Mouse (Mus musculus) left cerebral cortex, postnatal 4 days (tissue): Measurements from ENCODE around the gene Lrig3. TPM values are rescaled to one million over a fixed set of nuclear protein-coding genes. Genes with fewer than 3 reads are reported as not detected.

Source experiments
- DNase-seq: peaks from one replicate; pipeline ENCODE4 v3.0.0-alpha.2; 2022
- intact Hi-C: fragments of 180-260 bp; cut with DNase I; formaldehyde crosslinking; loops from one replicate; pipeline ENCODE4 v1.15.1; 2025
- total RNA-seq, 2 experiments: library from RNA; stranded (reverse); gene quantifications; 2 replicates each; pipeline ENCODE4 v1.2.3; 2021

Lrig3 gene
- total RNA-seq, 2 experiments from 2014 or later, result 4.4 to 4.6 TPM

- DNase-seq, result no peak
- intact Hi-C loops, result no loop called here
Measured at GRCm38 (mm10) chr10:125961411-125962107, 4.4 kb upstream of the Lrig3 start.

- DNase-seq, result no peak
- intact Hi-C loops, result no loop called here
Measured at GRCm38 (mm10) chr10:125964709-125965108, 1.3 kb upstream of the Lrig3 start.

GRCm38 (mm10) chr10:125966481-125967251, 698 bp downstream of the Lrig3 start:
- intact Hi-C loops, result no loop called here
- DNase-seq, result peak; percentile 41

- intact Hi-C loops, result no loop called here
- DNase-seq, result peak; percentile 47
Measured at GRCm38 (mm10) chr10:125967436-125968160, 1.6 kb downstream of the Lrig3 start.

- intact Hi-C loops, result no loop called here
Measured at GRCm38 (mm10) chr10:125968191-125969132, 2.5 kb downstream of the Lrig3 start.

GRCm38 (mm10) chr10:125969133-125969490, 3.1 kb downstream of the Lrig3 start:
- DNase-seq, result no peak
- intact Hi-C loops, result no loop called here

More at GRCm38 (mm10) chr10:125968191-125969132, 2.5 kb downstream of the Lrig3 start:
- DNase-seq, result no peak

- intact Hi-C loops, result no loop called here
- no peak for DNase-seq
Measured at GRCm38 (mm10) chr10:125970031-125970430, 4.1 kb downstream of the Lrig3 start.

- DNase-seq, result no peak
- intact Hi-C loops, result no loop called here
Measured at GRCm38 (mm10) chr10:125970500-125970899, 4.5 kb downstream of the Lrig3 start.

- intact Hi-C loops, result no loop called here
- DNase-seq, result no peak
Measured at GRCm38 (mm10) chr10:125973726-125974125, 7.8 kb downstream of the Lrig3 start.

- intact Hi-C loops, result no loop called here
- no peak for DNase-seq
Measured at GRCm38 (mm10) chr10:125981938-125982337, 16.0 kb downstream of the Lrig3 start.

GRCm38 (mm10) chr10:125984473-125985035, 18.6 kb downstream of the Lrig3 start:
- intact Hi-C loops, result no loop called here
- DNase-seq, result no peak

GRCm38 (mm10) chr10:125985795-125986194, 19.8 kb downstream of the Lrig3 start:
- no peak for DNase-seq
- intact Hi-C loops, result no loop called here

GRCm38 (mm10) chr10:125986443-125986842, 20.5 kb downstream of the Lrig3 start:
- intact Hi-C loops, result no loop called here
- DNase-seq, result no peak

- intact Hi-C loops, result no loop called here
- DNase-seq, result no peak
Measured at GRCm38 (mm10) chr10:125987307-125987706, 21.3 kb downstream of the Lrig3 start.

- DNase-seq, result no peak
- intact Hi-C loops, result no loop called here
Measured at GRCm38 (mm10) chr10:125988037-125988436, 22.1 kb downstream of the Lrig3 start.

- no peak for DNase-seq
- intact Hi-C loops, result no loop called here
Measured at GRCm38 (mm10) chr10:125989890-125990289, 23.9 kb downstream of the Lrig3 start.

GRCm38 (mm10) chr10:125990394-125990793, 24.4 kb downstream of the Lrig3 start:
- no peak for DNase-seq
- intact Hi-C loops, result no loop called here

- no peak for DNase-seq
- intact Hi-C loops, result no loop called here
Measured at GRCm38 (mm10) chr10:125991819-125992218, 25.9 kb downstream of the Lrig3 start.

GRCm38 (mm10) chr10:125994855-125995254, 28.9 kb downstream of the Lrig3 start:
- intact Hi-C loops, result no loop called here
- DNase-seq, result peak; percentile 52

GRCm38 (mm10) chr10:125995701-125996100, 29.7 kb downstream of the Lrig3 start:
- intact Hi-C loops, result no loop called here

More at GRCm38 (mm10) chr10:125995701-125996100, 29.7 kb downstream of the Lrig3 start:
- DNase-seq, result no peak
